Mouse (Mus musculus): ENCODE results near the gene Muc1. TPM values are rescaled to one million over a fixed set of nuclear protein-coding genes. Genes with fewer than 3 reads are reported as not detected.

Gene Muc1
- polyA plus RNA-seq, 1 experiment from 2014 or later = not detected

DNA sequence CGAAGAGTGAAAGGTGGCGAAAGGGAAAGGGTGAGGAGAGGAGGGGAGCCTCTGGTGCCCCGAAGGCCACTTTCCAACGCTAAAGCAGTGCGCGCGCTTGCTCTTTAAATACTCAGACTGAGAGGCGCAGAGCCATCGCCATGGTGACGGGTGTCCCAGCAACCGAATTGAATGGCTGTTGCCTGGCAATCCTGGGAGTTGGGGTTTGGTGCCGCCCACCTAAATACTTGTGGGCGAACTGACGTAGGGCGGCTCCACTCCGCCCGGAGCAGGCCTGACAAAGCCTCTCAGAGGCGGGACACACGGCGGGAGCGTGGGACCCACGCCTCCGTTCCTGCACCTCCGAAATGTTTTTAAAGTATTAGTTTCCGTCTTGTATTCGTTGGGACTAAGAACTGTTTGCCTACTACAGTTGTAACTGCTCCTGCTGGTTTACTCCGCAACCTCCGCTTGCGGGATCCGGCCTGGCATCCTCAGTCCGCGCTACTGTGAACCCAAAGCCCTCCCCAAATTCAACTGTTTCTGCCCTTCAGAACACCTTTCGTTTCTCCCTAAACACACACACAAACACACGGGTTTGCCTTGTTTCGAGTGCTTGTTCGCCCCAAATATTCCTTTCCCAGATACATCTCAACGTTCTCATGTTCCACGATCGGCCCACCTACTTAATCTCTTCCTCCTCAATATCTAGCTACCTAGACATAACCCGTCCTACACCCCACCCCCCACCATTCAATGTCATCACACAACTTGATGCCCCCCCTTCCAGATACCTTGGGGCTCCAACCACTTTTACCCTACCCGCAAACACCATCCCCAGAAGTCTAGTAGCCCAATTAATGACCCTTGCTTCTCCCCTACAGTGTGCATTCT, 1.3 kb upstream of the Muc1 start:
- peaks cover 95% of the 10 kb centered on the region for H3K27me3 ChIP-seq (replicated peaks)
- 6% methylated on average over 41 of the region's 41 CpGs for WGBS (ENCODE audit: insufficient replicate concordance)

DNA sequence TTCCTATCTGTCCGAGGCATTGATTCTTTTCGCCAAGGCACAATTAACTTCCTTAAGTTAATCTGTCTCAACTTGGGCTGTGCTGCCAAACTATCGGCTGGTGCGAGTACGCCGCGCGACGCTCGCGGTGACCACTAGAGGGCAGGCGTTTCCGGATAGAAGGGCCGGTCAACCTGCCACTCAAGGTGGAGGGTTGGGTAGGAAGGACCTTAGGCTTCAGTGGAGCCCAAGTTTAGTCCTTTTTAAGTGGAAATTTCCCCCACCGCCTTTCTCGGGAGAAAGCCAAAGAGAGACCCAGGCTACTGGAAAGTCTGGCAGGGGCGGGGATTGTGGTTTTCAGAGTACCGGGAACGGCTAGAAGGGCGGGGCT, 692 bp upstream of the Muc1 start:
- peak; percentile 54 for ATAC-seq
- peaks cover 96% of the 10 kb centered on the region for H3K27me3 ChIP-seq (replicated peaks)
- H3K4me3 ChIP-seq = peak overlapping the region; percentile 55
- under 1% methylated on average over 20 of the region's 20 CpGs for whole genome bisulfite sequencing (ENCODE audit: insufficient replicate concordance)
- H3K36me3 ChIP-seq = no peaks in the 10 kb centered on the region
- peak overlapping the region; percentile 59 for H3K9ac ChIP-seq
- no peak overlapping the region for H3K27ac ChIP-seq
- peak overlapping the region; percentile 76 for H3K4me2 ChIP-seq
- H3K4me1 ChIP-seq = peaks cover 34% of the 10 kb centered on the region
- H3K9me3 ChIP-seq (replicated peaks) = no peaks in the 10 kb centered on the region

More for the DNA sequence above, 1.3 kb upstream of the Muc1 start:
- Histone ChIP-seq H3K9ac (peak overlapping the region; percentile 1), H3K27ac (no peak overlapping the region), H3K4me1 (peaks cover 32% of the 10 kb centered on the region), H3K4me2 (peak overlapping the region; percentile 76), H3K9me3 (replicated peaks) (no peaks in the 10 kb centered on the region), H3K4me3 (peak overlapping the region; percentile 55), H3K36me3 (no peaks in the 10 kb centered on the region)
- ATAC-seq = peak; percentile 35

DNA sequence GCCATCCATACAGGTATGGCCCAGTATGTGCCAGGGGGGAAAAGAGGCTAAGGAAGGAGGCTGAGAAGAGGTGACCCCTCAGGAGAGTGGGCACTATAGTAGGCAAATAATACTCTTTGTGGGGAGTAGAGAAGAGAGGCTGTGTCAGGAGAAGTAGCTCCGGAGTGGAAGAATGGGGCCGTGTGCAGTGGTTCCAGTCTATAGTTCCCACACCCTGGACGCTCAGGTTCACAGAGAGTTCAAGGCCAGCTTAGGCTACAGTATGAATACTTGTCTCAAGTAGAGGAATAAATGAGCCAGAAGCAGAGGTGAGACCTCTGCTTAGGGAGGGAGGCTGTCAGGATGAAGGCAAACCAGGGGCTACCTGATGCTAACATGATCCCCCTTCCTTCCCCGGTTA, 419 bp downstream of the Muc1 start:
- 57% methylated on average over 4 of the region's 4 CpGs for WGBS (ENCODE audit: insufficient replicate concordance)
- Histone ChIP-seq H3K27ac (no peak overlapping the region), H3K9me3 (replicated peaks) (no peaks in the 10 kb centered on the region), H3K9ac (no peak overlapping the region), H3K27me3 (replicated peaks) (peaks cover 89% of the 10 kb centered on the region), H3K4me3 (no peak overlapping the region), H3K36me3 (no peaks in the 10 kb centered on the region), H3K4me2 (no peak overlapping the region), H3K4me1 (peaks cover 34% of the 10 kb centered on the region)
- ATAC-seq = no peak

DNA sequence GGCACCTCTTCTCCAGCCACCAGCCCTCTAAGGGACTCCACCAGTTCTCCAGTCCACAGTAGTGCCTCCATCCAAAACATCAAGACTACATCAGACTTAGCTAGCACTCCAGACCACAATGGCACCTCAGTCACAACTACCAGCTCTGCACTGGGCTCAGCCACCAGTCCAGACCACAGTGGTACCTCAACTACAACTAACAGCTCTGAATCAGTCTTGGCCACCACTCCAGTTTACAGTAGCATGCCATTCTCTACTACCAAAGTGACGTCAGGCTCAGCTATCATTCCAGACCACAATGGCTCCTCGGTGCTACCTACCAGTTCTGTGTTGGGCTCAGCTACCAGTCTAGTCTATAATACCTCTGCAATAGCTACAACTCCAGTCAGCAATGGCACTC, 1.7 kb downstream of the Muc1 start:
- Histone ChIP-seq H3K9ac (no peak overlapping the region), H3K9me3 (replicated peaks) (no peaks in the 10 kb centered on the region), H3K4me2 (no peak overlapping the region), H3K36me3 (no peaks in the 10 kb centered on the region), H3K27me3 (replicated peaks) (peaks cover 89% of the 10 kb centered on the region), H3K4me3 (no peak overlapping the region), H3K27ac (no peak overlapping the region), H3K4me1 (peaks cover 34% of the 10 kb centered on the region)
- ATAC-seq = no peak
- WGBS (ENCODE audit: insufficient replicate concordance) = 39% methylated on average over 2 of the region's 2 CpGs

DNA sequence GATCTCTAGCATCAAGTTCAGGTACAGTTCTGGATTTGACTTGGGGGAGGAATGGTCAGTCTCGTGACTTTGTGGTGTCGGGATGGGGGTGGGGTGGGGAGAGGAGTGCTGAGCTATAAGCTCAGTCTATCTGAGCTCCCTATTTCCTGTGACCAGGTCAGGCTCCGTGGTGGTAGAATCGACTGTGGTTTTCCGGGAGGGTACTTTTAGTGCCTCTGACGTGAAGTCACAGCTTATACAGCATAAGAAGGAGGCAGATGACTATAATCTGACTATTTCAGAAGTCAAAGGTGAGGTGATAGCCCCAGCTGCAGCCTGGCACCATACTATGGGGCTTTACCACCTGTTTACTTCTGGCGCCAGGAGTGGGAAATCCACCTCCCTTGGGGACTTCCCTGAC, 2.5 kb downstream of the Muc1 start:
- H3K9me3 ChIP-seq (replicated peaks) = no peaks in the 10 kb centered on the region

DNA sequence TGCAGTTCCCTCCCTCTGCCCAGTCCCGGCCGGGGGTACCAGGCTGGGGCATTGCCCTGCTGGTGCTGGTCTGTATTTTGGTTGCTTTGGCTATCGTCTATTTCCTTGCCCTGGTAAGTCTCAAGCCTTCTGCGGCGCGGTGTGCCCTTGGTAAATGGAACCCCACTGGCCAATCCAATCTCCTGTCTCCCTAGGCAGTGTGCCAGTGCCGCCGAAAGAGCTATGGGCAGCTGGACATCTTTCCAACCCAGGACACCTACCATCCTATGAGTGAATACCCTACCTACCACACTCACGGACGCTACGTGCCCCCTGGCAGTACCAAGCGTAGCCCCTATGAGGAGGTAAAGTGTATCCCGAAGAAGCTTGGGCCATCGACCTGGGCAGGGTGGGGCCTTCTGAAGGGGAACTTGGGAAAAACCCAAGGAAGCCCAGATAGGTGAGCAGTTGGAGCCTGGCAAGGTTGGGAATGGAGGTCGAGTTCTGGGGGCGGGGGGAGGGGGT, 3.0 kb downstream of the Muc1 start:
- H3K4me3 ChIP-seq = no peak overlapping the region
- no peaks in the 10 kb centered on the region for H3K9me3 ChIP-seq (replicated peaks)
- H3K4me1 ChIP-seq = peaks cover 24% of the 10 kb centered on the region
- no peaks in the 10 kb centered on the region for H3K36me3 ChIP-seq
- no peak overlapping the region for H3K27ac ChIP-seq
- no peak overlapping the region for H3K4me2 ChIP-seq
- ATAC-seq = no peak
- H3K9ac ChIP-seq = no peak overlapping the region
- WGBS (ENCODE audit: insufficient replicate concordance) = 65% methylated on average over 16 of the region's 16 CpGs
- peaks cover 89% of the 10 kb centered on the region for H3K27me3 ChIP-seq (replicated peaks)

More for the DNA sequence above, 2.5 kb downstream of the Muc1 start:
- H3K4me3 ChIP-seq = no peak overlapping the region
- peaks cover 89% of the 10 kb centered on the region for H3K27me3 ChIP-seq (replicated peaks)
- H3K36me3 ChIP-seq = no peaks in the 10 kb centered on the region
- ATAC-seq = no peak
- H3K4me1 ChIP-seq = peaks cover 29% of the 10 kb centered on the region
- H3K9ac ChIP-seq = no peak overlapping the region
- 21% methylated on average over 7 of the region's 7 CpGs for WGBS (ENCODE audit: insufficient replicate concordance)
- no peak overlapping the region for H3K4me2 ChIP-seq
- H3K27ac ChIP-seq = no peak overlapping the region

DNA sequence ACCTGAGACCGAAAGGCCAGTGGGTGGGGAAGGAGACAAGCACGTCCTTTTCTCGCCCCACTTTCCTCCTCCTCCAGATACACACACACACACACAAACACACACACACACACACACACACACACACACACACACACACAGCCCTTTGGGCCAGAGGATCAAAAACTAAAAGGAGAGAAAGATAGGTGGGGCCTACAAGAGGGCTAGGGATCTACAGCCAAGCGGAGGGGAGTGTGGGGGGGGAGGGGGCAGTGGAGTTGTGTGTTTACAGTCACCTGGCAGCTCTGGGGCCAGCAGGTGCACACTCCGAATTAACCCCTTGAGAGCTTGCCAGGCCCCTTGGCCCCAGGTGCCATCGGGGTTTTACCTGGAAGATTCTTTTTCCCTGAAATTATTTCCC, 3.8 kb downstream of the Muc1 start:
- Histone ChIP-seq H3K9ac (no peak overlapping the region), H3K4me3 (no peak overlapping the region), H3K27me3 (replicated peaks) (peaks cover 85% of the 10 kb centered on the region), H3K36me3 (no peaks in the 10 kb centered on the region), H3K4me1 (peaks cover 16% of the 10 kb centered on the region), H3K9me3 (replicated peaks) (no peaks in the 10 kb centered on the region), H3K4me2 (no peak overlapping the region), H3K27ac (no peak overlapping the region)
- 60% methylated on average over 5 of the region's 6 CpGs for WGBS (ENCODE audit: insufficient replicate concordance)
- no peak for ATAC-seq

DNA sequence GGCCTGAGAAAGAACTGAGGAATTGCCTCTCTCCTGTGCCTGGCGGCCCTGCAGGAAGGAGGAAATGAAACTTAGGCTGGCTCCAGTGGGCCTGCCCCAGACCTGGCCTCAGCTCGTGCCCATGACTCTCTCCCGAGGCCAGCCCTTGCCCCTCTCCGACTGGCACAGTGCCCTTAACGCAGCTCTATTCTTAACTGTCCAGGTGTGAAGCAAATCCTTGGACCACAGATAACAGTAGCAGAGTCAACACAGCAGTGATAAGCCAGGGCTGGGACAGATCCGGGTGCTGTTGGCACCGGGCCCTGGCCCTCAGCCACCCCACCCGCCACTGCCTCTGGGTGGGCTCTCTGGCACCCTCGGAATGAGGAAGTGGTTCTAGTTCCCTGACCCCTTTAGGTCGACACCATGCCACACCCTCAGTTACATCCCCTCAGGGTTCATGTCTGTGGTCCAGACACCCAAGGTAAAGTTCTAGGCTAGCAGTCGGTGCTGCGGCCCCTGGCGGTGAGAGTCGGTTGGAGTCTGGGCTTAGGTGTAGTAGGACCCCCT, 4.8 kb downstream of the Muc1 start:
- peaks cover 85% of the 10 kb centered on the region for H3K27me3 ChIP-seq (replicated peaks)

DNA sequence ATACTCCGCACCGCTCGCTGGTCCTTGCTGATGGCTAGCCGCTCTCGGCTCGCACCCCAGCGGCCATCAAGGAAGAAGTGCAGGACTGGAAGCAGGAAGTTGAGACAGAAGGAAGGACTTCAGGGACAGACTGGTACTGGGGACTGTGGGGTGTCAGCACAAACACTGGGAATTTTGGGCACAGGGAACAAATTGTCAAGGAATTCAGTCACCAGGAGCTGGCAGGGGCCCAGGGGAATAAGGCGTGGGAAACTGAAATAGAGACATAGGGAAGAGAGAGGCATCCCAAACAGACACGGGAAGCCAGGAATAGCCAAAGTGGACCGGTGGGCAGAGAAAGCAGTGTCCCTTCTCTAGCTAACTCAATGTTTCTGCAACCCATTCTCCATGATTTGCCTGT, 7.7 kb downstream of the Muc1 start:
- 75% methylated on average over 10 of the region's 10 CpGs for WGBS (ENCODE audit: insufficient replicate concordance)
- Histone ChIP-seq H3K27me3 (replicated peaks) (peaks cover 68% of the 10 kb centered on the region), H3K4me2 (no peak overlapping the region), H3K4me3 (no peak overlapping the region), H3K9ac (no peak overlapping the region), H3K36me3 (no peaks in the 10 kb centered on the region), H3K27ac (no peak overlapping the region), H3K4me1 (peaks cover 10% of the 10 kb centered on the region), H3K9me3 (replicated peaks) (no peaks in the 10 kb centered on the region)
- ATAC-seq = no peak

More for the DNA sequence above, 4.8 kb downstream of the Muc1 start:
- H3K9me3 ChIP-seq (replicated peaks) = no peaks in the 10 kb centered on the region
- H3K4me2 ChIP-seq = no peak overlapping the region
- no peak for ATAC-seq
- H3K27ac ChIP-seq = no peak overlapping the region
- no peak overlapping the region for H3K4me3 ChIP-seq
- H3K9ac ChIP-seq = no peak overlapping the region
- H3K36me3 ChIP-seq = no peaks in the 10 kb centered on the region
- H3K4me1 ChIP-seq = peaks cover 10% of the 10 kb centered on the region
- WGBS (ENCODE audit: insufficient replicate concordance) = 50% methylated on average over 14 of the region's 14 CpGs

DNA sequence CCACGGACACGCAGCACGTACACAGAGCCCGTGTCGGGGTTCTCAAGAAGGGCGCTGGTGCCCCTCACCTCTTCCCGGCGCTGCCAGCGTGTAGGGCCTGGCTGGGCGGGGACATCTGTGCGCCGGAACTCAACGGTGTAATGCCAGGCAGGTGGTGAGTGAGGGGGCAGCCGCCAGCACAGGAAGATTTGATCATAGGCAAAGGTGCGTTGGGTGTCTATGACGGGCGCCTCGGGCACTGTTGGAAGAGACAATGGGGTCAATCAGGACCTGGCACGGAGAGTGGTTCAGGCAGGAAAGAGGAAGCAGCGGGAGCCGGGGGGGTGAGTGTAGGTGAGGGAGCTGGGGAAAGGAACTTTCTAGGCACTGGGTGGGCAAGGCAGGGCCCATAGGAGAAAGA, 8.8 kb downstream of the Muc1 start:
- H3K36me3 ChIP-seq = no peaks in the 10 kb centered on the region
- H3K9me3 ChIP-seq (replicated peaks) = no peaks in the 10 kb centered on the region
- peaks cover 64% of the 10 kb centered on the region for H3K27me3 ChIP-seq (replicated peaks)
- no peak for ATAC-seq
- no peak overlapping the region for H3K27ac ChIP-seq
- 78% methylated on average over 21 of the region's 21 CpGs for WGBS (ENCODE audit: insufficient replicate concordance)
- no peak overlapping the region for H3K4me2 ChIP-seq
- no peak overlapping the region for H3K4me3 ChIP-seq
- no peak overlapping the region for H3K9ac ChIP-seq
- H3K4me1 ChIP-seq = peaks cover 7% of the 10 kb centered on the region

DNA sequence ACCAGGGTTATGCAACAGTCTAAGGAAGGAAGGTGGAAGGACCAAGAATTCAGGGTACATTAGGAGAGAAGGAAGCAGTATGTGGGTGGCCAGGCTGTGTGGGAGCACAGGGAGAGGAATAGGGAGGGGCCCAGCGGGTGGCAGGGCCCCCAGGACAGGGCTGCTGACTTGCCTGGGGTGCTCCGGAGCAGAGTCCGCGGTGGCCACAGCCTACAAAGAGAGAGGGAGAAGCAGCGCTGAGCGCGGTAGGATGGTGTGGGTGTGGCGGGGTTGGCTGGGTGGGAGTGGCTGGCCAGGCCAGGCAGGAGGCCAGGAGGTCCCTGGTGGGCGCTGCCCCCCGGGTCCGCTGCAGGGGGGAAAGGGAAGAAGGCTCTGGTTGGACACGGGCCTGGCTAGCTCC, 9.6 kb downstream of the Muc1 start:
- no peak overlapping the region for H3K9ac ChIP-seq
- H3K4me1 ChIP-seq = peaks cover 11% of the 10 kb centered on the region
- H3K27me3 ChIP-seq (replicated peaks) = peaks cover 69% of the 10 kb centered on the region
- 56% methylated on average over 12 of the region's 12 CpGs for WGBS (ENCODE audit: insufficient replicate concordance)
- ATAC-seq = peak; percentile 33; the same call in 1 of the 2 replicates
- H3K4me3 ChIP-seq = no peak overlapping the region
- H3K4me2 ChIP-seq = no peak overlapping the region
- H3K36me3 ChIP-seq = no peaks in the 10 kb centered on the region
- no peak overlapping the region for H3K27ac ChIP-seq
- H3K9me3 ChIP-seq (replicated peaks) = no peaks in the 10 kb centered on the region

DNA sequence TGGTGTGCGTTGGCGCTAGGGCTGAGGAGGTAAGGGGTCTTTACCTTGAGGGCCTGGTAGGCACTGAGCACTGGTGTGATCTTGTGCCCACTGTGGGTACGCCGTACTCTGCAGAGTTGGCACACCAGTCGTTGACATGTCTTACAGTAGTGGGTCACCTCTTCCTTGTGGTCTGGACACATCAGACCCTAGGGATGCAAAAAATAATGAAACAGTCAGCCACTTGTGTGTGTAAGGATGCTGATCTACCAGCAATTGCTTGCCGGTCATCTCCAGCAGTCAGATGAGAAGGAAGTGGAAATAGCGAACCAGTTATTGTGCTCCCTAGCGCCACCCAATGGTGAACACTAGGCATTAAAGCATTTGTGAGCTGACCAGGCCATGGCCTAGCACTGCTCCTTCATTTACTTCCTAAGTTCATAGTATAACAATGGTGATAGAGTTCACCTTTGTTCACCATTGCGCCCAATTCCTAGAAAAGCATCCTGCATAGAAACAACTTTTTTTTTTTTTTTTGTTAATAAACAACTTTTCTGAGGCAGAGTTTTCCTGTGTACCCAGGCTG, 13.6 kb downstream of the Muc1 start:
- Histone ChIP-seq H3K4me1 (peaks cover 46% of the 10 kb centered on the region), H3K9me3 (replicated peaks) (no peaks in the 10 kb centered on the region), H3K36me3 (no peaks in the 10 kb centered on the region), H3K27me3 (replicated peaks) (peaks cover 63% of the 10 kb centered on the region), H3K9ac (no peak overlapping the region), H3K4me3 (no peak overlapping the region), H3K4me2 (no peak overlapping the region), H3K27ac (no peak overlapping the region)
- WGBS (ENCODE audit: insufficient replicate concordance) = 58% methylated on average over 9 of the region's 9 CpGs
- no peak for ATAC-seq
